8 mouse cellular contexts compared by ENCODE assay signal in genomic region chr13:23586099-23586939, GRCm38 (mm10). TPM values are rescaled to one million over a fixed set of nuclear protein-coding genes. Genes with fewer than 3 reads are reported as not detected.
DNase-seq lines count a peak whose midpoint lies in the region; ATAC-seq and TF ChIP-seq lines count a peak whose summit lies in the region.

No protein-coding gene starts in this region.

- H3K36me3 ChIP-seq in heart, embryonic 15.5 days, result no peaks in the 10 kb centered on the region
- no peaks in the 10 kb centered on the region for H3K36me3 ChIP-seq in liver, adult 2 months (ENCODE audit: control insufficient read depth, insufficient read depth, low read length)
- H3K36me3 ChIP-seq in stomach, embryonic 14.5 days (ENCODE audit: control insufficient read depth, insufficient read depth, low read length), result no peaks in the 10 kb centered on the region

- no peaks in the 10 kb centered on the region for H3K9me3 ChIP-seq in heart, embryonic 15.5 days (replicated peaks)
- no peaks in the 10 kb centered on the region for H3K9me3 ChIP-seq in stomach, embryonic 14.5 days (ENCODE audit: control insufficient read depth, low read depth, low read length)

- no peak for TF ChIP-seq POLR2A in liver, adult 2 months (IDR thresholded peaks at IDR 0.05; ENCODE audit: extremely low read depth, insufficient read depth, low read length)

- peak overlapping the region; percentile 45 for H3K9ac ChIP-seq in heart, embryonic 15.5 days
- H3K9ac ChIP-seq in liver, adult 2 months (ENCODE audit: low read depth, low read length), result peak overlapping the region; percentile 54; the same call in 1 of the 2 replicates
- peak overlapping the region; percentile 31; the same call in 1 of the 2 replicates for H3K9ac ChIP-seq in stomach, embryonic 14.5 days (replicated peaks; ENCODE audit: low read depth, low read length)

- H3K4me1 ChIP-seq in heart, embryonic 15.5 days (replicated peaks), result peaks cover 26% of the 10 kb centered on the region
- peaks cover 11% of the 10 kb centered on the region; the same call in 1 of the 2 replicates for H3K4me1 ChIP-seq in liver, adult 2 months (ENCODE audit: control insufficient read depth, insufficient read depth, low read length)
- peaks cover 18% of the 10 kb centered on the region; the same call in 1 of the 2 replicates for H3K4me1 ChIP-seq in stomach, embryonic 14.5 days (ENCODE audit: control insufficient read depth, insufficient read depth, low read length)

- peak overlapping the region; percentile 92 for H3K27ac ChIP-seq in heart, embryonic 15.5 days
- peak overlapping the region; percentile 35 for H3K27ac ChIP-seq in liver, adult 2 months (replicated peaks; ENCODE audit: insufficient read depth, low read depth, low read length)
- H3K27ac ChIP-seq in stomach, embryonic 14.5 days (ENCODE audit: low read length), result peak overlapping the region; percentile 98

- no peak for DNase-seq in heart, adult 11 months
- peak; percentile 89 for DNase-seq in ES-CJ7 (ENCODE audit: low read depth, low spot score)
- DNase-seq in liver, adult 2 months (ENCODE audit: extremely low read depth, low read depth, low spot score), result no peak
- no peak for DNase-seq in ovary, postnatal 14 days (ENCODE audit: low spot score)

- no peaks in the 10 kb centered on the region for H3K27me3 ChIP-seq in heart, embryonic 15.5 days
- no peaks in the 10 kb centered on the region for H3K27me3 ChIP-seq in liver, adult 2 months (ENCODE audit: control insufficient read depth, insufficient read depth, low read length)
- H3K27me3 ChIP-seq in stomach, embryonic 14.5 days (ENCODE audit: control insufficient read depth, insufficient read depth, low read length), result no peaks in the 10 kb centered on the region

- H3K4me3 ChIP-seq in heart, embryonic 15.5 days, result peak overlapping the region; percentile 54
- peak overlapping the region; percentile 72 for H3K4me3 ChIP-seq in liver, adult 2 months (ENCODE audit: insufficient read depth, low read depth, low read length)
- H3K4me3 ChIP-seq in stomach, embryonic 14.5 days (ENCODE audit: low read depth, low read length), result peak overlapping the region; percentile 38

- ATAC-seq in heart, embryonic 15.5 days (replicated peaks; ENCODE audit: insufficient number of reproducible peaks, insufficient read depth, low FRiP score, low read depth), result no peak
- peak; percentile 26; the same call in 1 of the 2 replicates for ATAC-seq in erythroid progenitor cell, adult 5-6 weeks (replicated peaks; ENCODE audit: low FRiP score, poor library complexity, severe bottlenecking)
- ATAC-seq in stomach, embryonic 14.5 days (ENCODE audit: insufficient number of reproducible peaks, insufficient read depth, low FRiP score, low read depth), result no peak
- ATAC-seq in activated CD4-positive, CD25-positive, alpha-beta regulatory T cell, adult 4 months, result no peak

- H3K79me2 ChIP-seq in liver, adult 2 months (ENCODE audit: control insufficient read depth, insufficient read depth, low read length), result no peaks in the 10 kb centered on the region

- no peak for TF ChIP-seq CTCF in liver, adult 2 months (IDR thresholded peaks at IDR 0.05; ENCODE audit: low read depth, low read length)

- WGBS in heart, embryonic 15.5 days, result 1% methylated on average over 22 of the region's 22 CpGs
- WGBS in liver, adult 2 months, result 2% methylated on average over 22 of the region's 22 CpGs
- under 1% methylated on average over 21 of the region's 22 CpGs for WGBS in stomach, embryonic 14.5 days

- peak overlapping the region; percentile 68 for H3K4me2 ChIP-seq in heart, embryonic 15.5 days
- H3K4me2 ChIP-seq in stomach, embryonic 14.5 days (replicated peaks; ENCODE audit: low read depth, low read length), result peak overlapping the region; percentile 69

RNA-seq across cellular contexts. Expression of gene Hist1h4d, which starts 4.9 kb away (rescaled TPM):
- 48.2 and 53.2 TPM in 2 replicates for polyA plus RNA-seq in heart, embryonic 15.5 days (2015; fragmentation: Nextera tagmentation; extraction: Ambion mirVana)
- total RNA-seq in erythroid progenitor cell, adult 5-6 weeks (2015; ENCODE audit: low replicate concordance), result 1,614 and 1,995 TPM in 2 replicates
- 2,133 and 2,242 TPM in 2 replicates for total RNA-seq in erythroid progenitor cell, adult 5-6 weeks (2017; ENCODE audit: low replicate concordance)
- total RNA-seq in liver, adult 2 months (2014; rRNA removed), result 162 and 174 TPM in 2 replicates
- polyA plus RNA-seq in liver, adult 2 months (2012; rRNA removed), result 2.1 and 2.8 TPM in 2 replicates
- polyA plus RNA-seq in stomach, embryonic 14.5 days (2014; fragmentation: Nextera tagmentation; extraction: Ambion mirVana), result 99.6 and 119 TPM in 2 replicates
- 10 to 100 TPM; 36.8 to 39.3 TPM for polyA plus RNA-seq in activated CD4-positive, CD25-positive, alpha-beta regulatory T cell, adult 4 months (2017; shearing (Covaris generic))

RNA-seq across cellular contexts. Expression of gene Hist1h3d, which starts 10.8 kb away (rescaled TPM):
- polyA plus RNA-seq in heart, embryonic 15.5 days (2015; fragmentation: Nextera tagmentation; extraction: Ambion mirVana), result 2.0 and 2.2 TPM in 2 replicates
- total RNA-seq in erythroid progenitor cell, adult 5-6 weeks (2015; ENCODE audit: low replicate concordance), result 379 and 393 TPM in 2 replicates
- total RNA-seq in erythroid progenitor cell, adult 5-6 weeks (2017; ENCODE audit: low replicate concordance), result 236 and 363 TPM in 2 replicates
- 3.4 and 5.9 TPM in 2 replicates for total RNA-seq in liver, adult 2 months (2014; rRNA removed)
- polyA plus RNA-seq in liver, adult 2 months (2012; rRNA removed), result 0.48 and 0.87 TPM in 2 replicates
- 11.2 and 16.2 TPM in 2 replicates for polyA plus RNA-seq in stomach, embryonic 14.5 days (2014; fragmentation: Nextera tagmentation; extraction: Ambion mirVana)
- polyA plus RNA-seq in activated CD4-positive, CD25-positive, alpha-beta regulatory T cell, adult 4 months (2017; shearing (Covaris generic)), result not detected

RNA-seq across cellular contexts. Expression of gene Hist1h2ad, which starts 12.1 kb away (rescaled TPM):
- polyA plus RNA-seq in heart, embryonic 15.5 days (2015; fragmentation: Nextera tagmentation; extraction: Ambion mirVana), result 1.2 and 1.6 TPM in 2 replicates
- total RNA-seq in erythroid progenitor cell, adult 5-6 weeks (2015; ENCODE audit: low replicate concordance), result 9.0 and 15.1 TPM in 2 replicates
- total RNA-seq in erythroid progenitor cell, adult 5-6 weeks (2017; ENCODE audit: low replicate concordance), result 2,771 and 6,356 TPM in 2 replicates
- 5.4 and 11.5 TPM in 2 replicates for total RNA-seq in liver, adult 2 months (2014; rRNA removed)
- polyA plus RNA-seq in liver, adult 2 months (2012; rRNA removed), result 1.1 TPM in 1 of 2 replicates, not detected in the other
- polyA plus RNA-seq in stomach, embryonic 14.5 days (2014; fragmentation: Nextera tagmentation; extraction: Ambion mirVana), result 4.1 and 6.2 TPM in 2 replicates
- 1 to 10 TPM in 1 of 2 experiments, not detected in 1; 2.3 TPM for polyA plus RNA-seq in activated CD4-positive, CD25-positive, alpha-beta regulatory T cell, adult 4 months (2017; shearing (Covaris generic))

RNA-seq across cellular contexts. Expression of gene Hist1h2bf, which starts 12.3 kb away (rescaled TPM):
- polyA plus RNA-seq in heart, embryonic 15.5 days (2015; fragmentation: Nextera tagmentation; extraction: Ambion mirVana), result 0.97 and 1.5 TPM in 2 replicates
- 1,210 and 1,460 TPM in 2 replicates for total RNA-seq in erythroid progenitor cell, adult 5-6 weeks (2015; ENCODE audit: low replicate concordance)
- 1,557 and 1,840 TPM in 2 replicates for total RNA-seq in erythroid progenitor cell, adult 5-6 weeks (2017; ENCODE audit: low replicate concordance)
- 4.6 and 5.4 TPM in 2 replicates for total RNA-seq in liver, adult 2 months (2014; rRNA removed)
- 0.39 TPM in 1 of 2 replicates, not detected in the other for polyA plus RNA-seq in liver, adult 2 months (2012; rRNA removed)
- 7.1 and 7.3 TPM in 2 replicates for polyA plus RNA-seq in stomach, embryonic 14.5 days (2014; fragmentation: Nextera tagmentation; extraction: Ambion mirVana)
- under 1 TPM in 1 of 2 experiments, not detected in 1; 0.83 TPM for polyA plus RNA-seq in activated CD4-positive, CD25-positive, alpha-beta regulatory T cell, adult 4 months (2017; shearing (Covaris generic))

RNA-seq across cellular contexts. Expression of gene Hist1h2bg, which starts 15.1 kb away (rescaled TPM):
- 4.3 and 4.6 TPM in 2 replicates for polyA plus RNA-seq in heart, embryonic 15.5 days (2015; fragmentation: Nextera tagmentation; extraction: Ambion mirVana)
- total RNA-seq in erythroid progenitor cell, adult 5-6 weeks (2015; ENCODE audit: low replicate concordance), result 851 and 976 TPM in 2 replicates
- total RNA-seq in erythroid progenitor cell, adult 5-6 weeks (2017; ENCODE audit: low replicate concordance), result 2,677 and 3,057 TPM in 2 replicates
- 37.2 and 44.6 TPM in 2 replicates for total RNA-seq in liver, adult 2 months (2014; rRNA removed)
- polyA plus RNA-seq in liver, adult 2 months (2012; rRNA removed), result 4.0 and 4.4 TPM in 2 replicates
- 11.0 and 12.6 TPM in 2 replicates for polyA plus RNA-seq in stomach, embryonic 14.5 days (2014; fragmentation: Nextera tagmentation; extraction: Ambion mirVana)
- polyA plus RNA-seq in activated CD4-positive, CD25-positive, alpha-beta regulatory T cell, adult 4 months (2017; shearing (Covaris generic)), result 1 to 10 TPM; 4.0 to 5.7 TPM

Comparison
In these comparisons a context has a peak if more than half of its experiments do, and no peak if none do; other contexts are left out.
1. H3K27ac ChIP-seq: peak in every context shown above with its lines; median percentile 98 in stomach, embryonic 14.5 days; 92 in heart, embryonic 15.5 days; 35 in liver, adult 2 months.
2. RNA of gene Hist1h4d, which starts 4.9 kb away (polyA plus RNA-seq): 99.6 to 119 TPM in stomach, embryonic 14.5 days, 48.2 to 53.2 TPM in heart, embryonic 15.5 days and 36.8 to 39.3 TPM in activated CD4-positive, CD25-positive, alpha-beta regulatory T cell, adult 4 months; 2.1 to 2.8 TPM in liver, adult 2 months; every median in the first group is over 10 times any median in the second.
3. Peak in every context shown above with its lines, with median percentiles within 50 percentile points of each other: H3K4me3 ChIP-seq and H3K9ac ChIP-seq.